28 mouse cellular contexts compared by ENCODE assay signal in the genomic region with DNA sequence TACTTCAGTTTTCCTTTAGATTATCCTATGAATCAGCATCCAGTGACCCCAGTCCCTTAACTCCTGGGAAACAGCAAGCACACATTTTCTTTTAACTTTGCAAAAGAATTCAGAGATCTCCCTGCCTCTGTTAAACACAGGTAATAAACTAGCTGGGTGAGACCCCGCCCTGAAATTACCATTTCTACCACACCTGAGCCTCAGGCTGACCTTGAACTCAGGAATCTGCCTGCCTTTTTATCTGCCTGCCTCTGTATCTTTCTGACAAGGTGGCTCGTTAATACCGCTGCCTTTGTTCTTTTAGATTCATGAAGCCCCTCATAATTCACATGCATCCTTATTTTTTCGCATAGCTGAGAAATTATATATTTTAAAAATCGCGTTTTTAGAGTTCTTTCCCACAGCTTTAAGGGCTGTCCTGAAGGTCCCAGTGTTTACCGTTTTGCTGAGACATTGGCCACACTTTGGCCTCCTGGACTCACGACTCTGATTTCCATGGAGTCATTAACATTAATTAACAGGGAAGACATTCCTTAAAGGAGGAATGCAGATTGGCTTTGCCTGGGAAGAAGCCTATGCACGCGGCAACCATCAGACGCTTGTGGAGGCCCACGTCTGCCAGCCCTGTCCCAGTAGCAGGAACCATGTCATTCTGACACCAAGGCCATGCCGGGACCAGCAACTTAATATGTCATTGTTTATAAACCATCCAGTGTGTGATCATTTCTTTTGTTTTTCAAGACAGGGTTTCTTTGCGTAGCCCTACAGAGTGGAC. TPM values are rescaled to one million over a fixed set of nuclear protein-coding genes. Genes with fewer than 3 reads are reported as not detected.
A peak's percentile ranks its signal among the peaks of the same experiment; 100 is the strongest.
DNase-seq lines count a peak whose midpoint lies in the region; ATAC-seq and TF ChIP-seq lines count a peak whose summit lies in the region.
"Had no signal": no experiment of that assay in that cellular context is flagged by ENCODE, and none has a peak within 500 bp of the region (broad histone marks: within the 10 kb centered on the region; RNA-seq: fewer than 3 reads in every experiment).

No protein-coding gene starts in this region.

- H3K4me1 ChIP-seq in kidney, postnatal 0 days (replicated peaks; ENCODE audit: insufficient read depth, low read length), result no peaks in the 10 kb centered on the region
- H3K4me1 ChIP-seq in ES-Bruce4 (ENCODE audit: control insufficient read depth, insufficient read depth, low read length) (peaks cover 8% of the 10 kb centered on the region), ES-E14 (ENCODE audit: control insufficient read depth in 2 of 2, insufficient read depth in 2 of 2, low read length in 2 of 2, poor library complexity in 1 of 2) (peaks cover 8 to 17% of the 10 kb centered on the region in 2 experiments)
- H3K4me1 ChIP-seq: embryonic facial prominence, embryonic 12.5 days; embryonic facial prominence, embryonic 15.5 days; heart, embryonic 12.5 days; heart, embryonic 15.5 days; hindbrain, embryonic 13.5 days; intestine, embryonic 15.5 days had no signal

- no peak for TF ChIP-seq CTCF in kidney, postnatal 0 days (IDR thresholded peaks at IDR 0.05; ENCODE audit: low read depth)
- TF ChIP-seq CTCF in ES-Bruce4 (IDR thresholded peaks at IDR 0.05; ENCODE audit: low read depth, low read length), result no peak

- H3K27ac ChIP-seq in kidney, postnatal 0 days, result no peak overlapping the region
- peak overlapping the region; percentile 72 for H3K27ac ChIP-seq in ES-Bruce4 (ENCODE audit: insufficient read depth, low read length)
- peak overlapping the region; percentile 93 for H3K27ac ChIP-seq in ES-E14 (ENCODE audit: insufficient read depth, low read depth, low read length, poor library complexity, severe bottlenecking)
- H3K27ac ChIP-seq: embryonic facial prominence, embryonic 12.5 days; embryonic facial prominence, embryonic 15.5 days; gastrocnemius, adult 2 months; heart, embryonic 15.5 days; hindbrain, embryonic 10.5 days; hindbrain, embryonic 13.5 days; intestine, embryonic 15.5 days had no signal

- H3K9ac ChIP-seq in kidney, postnatal 0 days (ENCODE audit: low read depth, low read length), result no peak overlapping the region
- H3K9ac ChIP-seq in ES-Bruce4 (ENCODE audit: low read depth, poor library complexity, severe bottlenecking) (no peak overlapping the region), ES-E14 (ENCODE audit: insufficient read depth, low read depth, low read length, poor library complexity, severe bottlenecking) (0 out of 2 replicates have a peak overlapping the region, but pooled peaks have one; percentile 25)
- H3K9ac ChIP-seq: embryonic facial prominence, embryonic 12.5 days; embryonic facial prominence, embryonic 15.5 days; forebrain, postnatal 0 days; heart, embryonic 12.5 days; heart, embryonic 15.5 days; hindbrain, embryonic 13.5 days; intestine, embryonic 15.5 days had no signal

- no peak for DNase-seq in kidney, postnatal 0 days (ENCODE audit: low spot score)
- no peak for DNase-seq in kidney, adult 11 months
- peak; percentile 79 for DNase-seq in ES-E14 (ENCODE audit: low read depth, low spot score)
- peak; percentile 91 for DNase-seq in ZHBTc4 (ENCODE audit: low read depth, low spot score)
- DNase-seq in urinary bladder, postnatal 4 days (ENCODE audit: low spot score in 2 of 2), result no peak
- DNase-seq in cerebellum, adult 18-20 months, result no peak
- DNase-seq: adrenal gland, adult 8-10 months; adrenal gland, postnatal 25 days; cerebellum, adult 2 months; cerebellum, adult 9-11 months; forebrain, postnatal 0 days; gastrocnemius, adult 2 months; gastrocnemius, postnatal 14 days; heart, postnatal 10 days; heart, postnatal 36 days; kidney, adult 18-20 months had no signal

- in situ Hi-C loops in ES-E14 (cut with MboI; ENCODE audit: low sequenced_read_pairs in 2 of 2, unreplicated experiment in 2 of 2), result no loop called here

- no peak for TF ChIP-seq POLR2A in ES-Bruce4 (IDR thresholded peaks at IDR 0.05; ENCODE audit: insufficient read depth, low read length)

- no peak overlapping the region for H3K4me2 ChIP-seq in kidney, postnatal 0 days (ENCODE audit: low read length)
- H3K4me2 ChIP-seq: embryonic facial prominence, embryonic 12.5 days; embryonic facial prominence, embryonic 15.5 days; heart, embryonic 12.5 days; heart, embryonic 15.5 days; hindbrain, embryonic 13.5 days; intestine, embryonic 15.5 days had no signal

- peak; percentile 59; the same call in 1 of the 2 replicates for ATAC-seq in kidney, postnatal 0 days (replicated peaks; ENCODE audit: low FRiP score, low read depth)
- ATAC-seq: activated CD4-positive, CD25-positive, alpha-beta regulatory T cell, adult 4 months; CD4-positive, CD25-positive, alpha-beta regulatory T cell, adult 4 months; forebrain, embryonic 14.5 days; forebrain, postnatal 0 days; hindbrain, embryonic 16.5 days; intestine, embryonic 15.5 days had no signal

- H3K9me3 ChIP-seq in kidney, postnatal 0 days (replicated peaks; ENCODE audit: low read length), result no peaks in the 10 kb centered on the region
- H3K9me3 ChIP-seq in ES-Bruce4 (replicated peaks; ENCODE audit: control insufficient read depth, insufficient read depth, low read length, poor library complexity, severe bottlenecking) (no peaks in the 10 kb centered on the region), ES-E14 (ENCODE audit: control insufficient read depth, insufficient read depth, low read depth, low read length) (no peaks in the 10 kb centered on the region)
- H3K9me3 ChIP-seq: embryonic facial prominence, embryonic 12.5 days; embryonic facial prominence, embryonic 15.5 days; heart, embryonic 15.5 days; hindbrain, embryonic 10.5 days; hindbrain, embryonic 13.5 days; intestine, embryonic 15.5 days had no signal

- 75% methylated on average over 14 of the region's 14 CpGs for WGBS in kidney, postnatal 0 days

- no peak overlapping the region for H3K4me3 ChIP-seq in kidney, postnatal 0 days (replicated peaks; ENCODE audit: low read depth, low read length)
- no peak overlapping the region for H3K4me3 ChIP-seq in ES-Bruce4 (ENCODE audit: low read depth, low read length)
- H3K4me3 ChIP-seq in ES-E14 (ENCODE audit: insufficient read depth in 1 of 2, low read depth in 1 of 2, low read length in 2 of 2, poor library complexity in 1 of 2, severe bottlenecking in 1 of 2), result no peak overlapping the region
- H3K4me3 ChIP-seq: embryonic facial prominence, embryonic 12.5 days; embryonic facial prominence, embryonic 15.5 days; gastrocnemius, adult 2 months; heart, embryonic 12.5 days; heart, embryonic 15.5 days; hindbrain, embryonic 10.5 days; hindbrain, embryonic 13.5 days; intestine, embryonic 15.5 days had no signal

- no peaks in the 10 kb centered on the region for H3K27me3 ChIP-seq in kidney, postnatal 0 days (ENCODE audit: insufficient read depth, low read length)
- H3K27me3 ChIP-seq in ES-Bruce4 (ENCODE audit: control insufficient read depth, insufficient read depth, low read length, poor library complexity, severe bottlenecking), result no peaks in the 10 kb centered on the region
- H3K27me3 ChIP-seq: embryonic facial prominence, embryonic 12.5 days; embryonic facial prominence, embryonic 15.5 days; heart, embryonic 12.5 days; heart, embryonic 15.5 days; hindbrain, embryonic 13.5 days; intestine, embryonic 15.5 days had no signal

- TF ChIP-seq EP300 in ES-Bruce4 (IDR thresholded peaks at IDR 0.05; ENCODE audit: insufficient read depth, low read depth, low read length), result peak; percentile 69

- H3K36me3 ChIP-seq in kidney, postnatal 0 days (ENCODE audit: insufficient read depth, low read length), result no peaks in the 10 kb centered on the region
- H3K36me3 ChIP-seq in ES-Bruce4 (ENCODE audit: control insufficient read depth, insufficient read depth, low read length, poor library complexity, severe bottlenecking) (no peaks in the 10 kb centered on the region), ES-E14 (ENCODE audit: control insufficient read depth, insufficient read depth, low read length, poor library complexity, severe bottlenecking) (no peaks in the 10 kb centered on the region; the same call in 1 of the 2 replicates)
- H3K36me3 ChIP-seq: embryonic facial prominence, embryonic 12.5 days; embryonic facial prominence, embryonic 15.5 days; heart, embryonic 12.5 days; heart, embryonic 15.5 days; hindbrain, embryonic 10.5 days; hindbrain, embryonic 13.5 days; intestine, embryonic 15.5 days had no signal

TF ChIP-seq in ES-E14, 5 proteins besides CTCF, POLR2A, EP300 and RAD21:
- TF ChIP-seq ZNF384 (IDR thresholded peaks at IDR 0.05; ENCODE audit: low read depth, low read length) (no peak), MAFK (IDR thresholded peaks at IDR 0.05; ENCODE audit: insufficient read depth, low read depth, low read length) (no peak), ZC3H11A (IDR thresholded peaks at IDR 0.05; ENCODE audit: borderline replicate concordance, low read depth, low read length) (no peak), CHD2 (IDR thresholded peaks at IDR 0.05; ENCODE audit: low read depth, low read length) (peak; percentile 60; the same call in 1 of the 2 replicates), HCFC1 (IDR thresholded peaks at IDR 0.05; ENCODE audit: borderline replicate concordance, insufficient read depth, low read length) (no peak)

RNA-seq across cellular contexts. Expression of a gene that starts 22.4 kb away (rescaled TPM):
- polyA plus RNA-seq in kidney, postnatal 0 days (2015; fragmentation: Nextera tagmentation; extraction: Ambion mirVana), result 286 and 317 TPM in 2 replicates
- polyA plus RNA-seq in ES-Bruce4 (2011; ENCODE audit: insufficient read depth, insufficient read length, low read depth, missing spikeins), result 411 and 413 TPM in 2 replicates
- 396 and 408 TPM in 2 replicates for total RNA-seq in ES-E14 (2012; rRNA removed)

RNA-seq across cellular contexts. Expression of a gene that starts 36.2 kb away (rescaled TPM):
- 19.1 and 22.5 TPM in 2 replicates for polyA plus RNA-seq in kidney, postnatal 0 days (2015; fragmentation: Nextera tagmentation; extraction: Ambion mirVana)
- 16.3 and 21.6 TPM in 2 replicates for polyA plus RNA-seq in ES-Bruce4 (2011; ENCODE audit: insufficient read depth, insufficient read length, low read depth, missing spikeins)
- 33.4 and 38.3 TPM in 2 replicates for total RNA-seq in ES-E14 (2012; rRNA removed)

Comparison
In these comparisons a context has a peak if more than half of its experiments do, and no peak if none do; other contexts are left out.
1. DNase-seq: peak in ES-E14 (single experiment) and ZHBTc4 (single experiment); none in kidney, postnatal 0 days (single experiment), kidney, adult 11 months (single experiment), urinary bladder, postnatal 4 days (0 of 2) and cerebellum, adult 18-20 months (0 of 2).